Mouse (Mus musculus) hindbrain, embryonic 14.5 days (tissue): ENCODE measurements around the gene Zfand3. TPM values are rescaled to one million over a fixed set of nuclear protein-coding genes. Genes with fewer than 3 reads are reported as not detected.

Experiments used
- ATAC-seq: fragments of 200-750 bp; cut with Nextera tagmentation; 2 replicates; pipeline ENCODE4 v1.8.0; 2017; ENCODE audit warnings: moderate number of reproducible peaks, mild to moderate bottlenecking, moderate TSS enrichment, moderate library complexity; ENCODE audit not compliant: low FRiP score
- DNase-seq: peaks from one replicate; pipeline ENCODE4 v3.0.0-alpha.2; 2015; ENCODE audit warnings: low spot score
- H3K27ac ChIP-seq: fragments of 300-500 bp; sonication (generic); 2 replicates; pipeline ENCODE4 v1.5.1; 2014; ENCODE audit warnings: mild to moderate bottlenecking, moderate library complexity
- H3K27me3 ChIP-seq: fragments of 300-500 bp; sonication (generic); 2 replicates; pipeline ENCODE4 v1.6.1; 2014; ENCODE audit warnings: mild to moderate bottlenecking, low read length, mixed read lengths; ENCODE audit not compliant: control insufficient read depth, insufficient read depth
- H3K36me3 ChIP-seq: fragments of 300-500 bp; sonication (generic); replicated peaks from 2 replicates; pipeline ENCODE4 v1.6.1; 2014; ENCODE audit not compliant: control insufficient read depth, insufficient read depth
- H3K4me1 ChIP-seq: fragments of 300-500 bp; sonication (generic); replicated peaks from 2 replicates; pipeline ENCODE4 v1.6.1; 2014; ENCODE audit warnings: antibody characterized with exemption, low read length, mixed read lengths; ENCODE audit not compliant: control insufficient read depth, insufficient read depth
- H3K4me2 ChIP-seq: fragments of 300-500 bp; sonication (generic); replicated peaks from 2 replicates; pipeline ENCODE4 v1.6.1; 2014; ENCODE audit warnings: mild to moderate bottlenecking, moderate library complexity
- H3K4me3 ChIP-seq: fragments of 300-500 bp; sonication (generic); replicated peaks from 2 replicates; pipeline ENCODE4 v1.5.1; 2014; ENCODE audit warnings: mild to moderate bottlenecking, low read length
- H3K9ac ChIP-seq: fragments of 300-500 bp; sonication (generic); 2 replicates; pipeline ENCODE4 v1.6.1; 2014
- H3K9me3 ChIP-seq: fragments of 300-500 bp; sonication (generic); 2 replicates; pipeline ENCODE4 v1.6.1; 2016; ENCODE audit warnings: low read length; ENCODE audit not compliant: control insufficient read depth
- WGBS: fragments of 180-500 bp; shearing (Covaris S2); extraction: QIAGEN DNeasy Blood & Tissue Kit; methylation state at CpG from one replicate; pipeline ENCODE4 v1.1.7; 2014; 5-methylcytosine and 5-hydroxymethylcytosine counted together
- polyA plus RNA-seq: library from polyadenylated mRNA; unstranded; fragments of >200 nt; fragmentation: Nextera tagmentation; extraction: Ambion mirVana; gene quantifications from 2 replicates; pipeline ENCODE4 v1.2.1, GENCODE M21; 2014

Zfand3 gene
- polyA plus RNA-seq, 1 experiment from 2014 or later: 43.2 TPM

DNA sequence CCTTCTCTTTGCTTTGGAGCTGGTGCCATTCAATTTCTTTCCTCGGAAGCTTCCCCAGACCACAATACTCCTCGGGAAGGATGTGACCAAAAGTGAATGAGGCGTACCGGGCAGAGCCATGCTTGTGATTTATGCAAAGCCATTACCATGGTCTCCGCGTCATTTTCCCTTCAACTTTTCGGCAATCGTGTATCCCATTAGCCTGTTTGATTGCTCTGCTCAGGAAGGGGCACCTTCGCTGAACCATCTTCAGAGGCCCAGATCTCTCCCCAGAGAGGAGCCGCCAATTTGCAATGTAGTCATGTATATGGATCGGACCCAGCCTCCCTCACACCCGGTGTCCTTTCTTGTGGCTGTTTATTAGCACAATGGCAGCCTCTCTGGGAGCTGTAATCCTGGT, 218.3 kb downstream of the Zfand3 start:
- peaks cover 17% of the 10 kb centered on the region for H3K36me3 ChIP-seq
- no peak for ATAC-seq

DNA sequence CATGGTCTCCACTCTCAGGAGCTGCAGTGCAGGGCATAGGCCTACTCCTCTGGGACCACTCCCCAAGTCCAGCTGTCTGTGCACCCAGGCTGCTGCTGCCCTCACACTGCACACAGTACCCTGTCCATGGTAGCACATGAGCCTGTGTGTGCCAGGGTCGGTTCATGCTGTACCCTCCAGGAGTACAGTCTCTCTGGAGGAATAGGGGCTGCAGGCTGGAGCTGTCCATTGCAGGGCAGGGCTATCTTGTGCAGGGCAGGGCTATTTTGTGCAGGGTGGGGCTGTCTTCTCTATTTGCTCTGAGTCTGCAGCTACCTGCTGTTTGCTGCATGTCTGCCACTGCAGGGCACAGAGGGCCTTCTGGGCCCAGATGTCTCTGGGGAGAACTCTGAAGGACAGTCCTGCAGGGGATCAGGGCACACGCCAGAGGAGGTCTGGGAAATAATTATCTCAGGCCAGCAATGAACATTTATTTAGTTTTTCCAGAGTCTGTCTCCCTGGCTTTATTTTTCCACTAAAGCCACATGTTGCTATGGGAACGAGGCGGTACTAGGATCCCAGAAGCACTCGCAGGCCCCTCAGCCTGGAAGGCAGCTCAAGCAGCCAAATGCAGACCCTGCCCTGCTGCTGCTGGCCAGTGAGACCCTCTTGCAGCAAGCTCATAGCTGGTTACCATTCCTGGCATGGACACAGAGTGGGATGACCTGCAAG, 220.7 kb downstream of the Zfand3 start:
- no peak overlapping the region for H3K27ac ChIP-seq
- WGBS: 23% methylated on average over 5 of the region's 5 CpGs
- ATAC-seq: 0 out of 2 replicates have a peak, but pooled peaks have one; percentile 22

More for the DNA sequence above, 218.3 kb downstream of the Zfand3 start:
- Histone ChIP-seq H3K4me2 (no peak overlapping the region), H3K4me3 (no peak overlapping the region), H3K9ac (no peak overlapping the region), H3K27me3 (no peaks in the 10 kb centered on the region), H3K9me3 (no peaks in the 10 kb centered on the region), H3K4me1 (peaks cover 26% of the 10 kb centered on the region), H3K27ac (no peak overlapping the region)
- 55% methylated on average over 12 of the region's 12 CpGs for WGBS
- no peak for DNase-seq

DNA sequence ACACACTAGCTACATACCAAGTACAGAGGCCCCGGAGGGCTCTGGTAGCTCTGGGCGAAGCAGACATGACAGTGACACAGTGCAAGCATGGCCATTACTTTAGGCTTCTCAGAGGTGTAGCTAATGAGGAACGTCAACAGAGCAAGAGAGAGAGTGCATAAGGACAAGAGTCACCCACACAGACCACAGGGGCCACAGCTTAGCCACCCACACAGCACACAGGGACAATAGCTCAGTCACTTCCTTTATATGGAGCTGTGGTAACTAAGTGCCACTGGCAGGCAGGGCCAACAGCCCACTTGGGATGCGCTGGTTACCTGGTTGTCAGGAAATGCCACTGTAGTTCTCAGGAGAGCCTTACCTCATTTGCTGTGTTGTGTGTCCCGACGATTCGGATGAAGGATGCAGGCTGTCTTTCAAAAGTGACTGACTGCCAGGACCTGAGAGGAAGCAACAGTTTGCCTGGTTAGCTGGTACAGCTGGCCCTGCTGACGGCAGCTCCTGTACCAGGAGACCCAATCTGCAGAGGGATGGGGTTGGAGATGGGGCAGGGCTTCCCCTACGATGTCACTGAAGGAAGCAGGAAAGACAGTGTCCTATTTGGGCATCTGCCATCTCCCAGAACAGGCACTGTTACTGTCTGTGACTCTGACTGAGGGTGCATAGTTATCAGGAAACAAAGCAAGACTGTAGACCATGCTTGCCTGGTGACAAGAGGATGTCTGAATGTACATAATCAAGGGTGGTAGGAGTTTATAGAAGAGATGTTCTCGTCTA, 224.1 kb downstream of the Zfand3 start:
- H3K27ac ChIP-seq: no peak overlapping the region
- peaks cover 39% of the 10 kb centered on the region for H3K4me1 ChIP-seq
- H3K4me3 ChIP-seq: no peak overlapping the region
- WGBS: 79% methylated on average over 10 of the region's 10 CpGs
- H3K9me3 ChIP-seq: no peaks in the 10 kb centered on the region
- no peaks in the 10 kb centered on the region for H3K36me3 ChIP-seq
- no peaks in the 10 kb centered on the region for H3K27me3 ChIP-seq
- DNase-seq (no peak), ATAC-seq (no peak)
- no peak overlapping the region for H3K4me2 ChIP-seq
- H3K9ac ChIP-seq: no peak overlapping the region

More for the DNA sequence above, 220.7 kb downstream of the Zfand3 start:
- no peaks in the 10 kb centered on the region for H3K36me3 ChIP-seq
- no peak for DNase-seq
- H3K4me3 ChIP-seq: no peak overlapping the region
- peaks cover 42% of the 10 kb centered on the region for H3K4me1 ChIP-seq
- no peaks in the 10 kb centered on the region for H3K27me3 ChIP-seq
- no peaks in the 10 kb centered on the region for H3K9me3 ChIP-seq
- H3K9ac ChIP-seq: 0 out of 2 replicates have a peak overlapping the region, but pooled peaks have one; percentile 22
- no peak overlapping the region for H3K4me2 ChIP-seq

DNA sequence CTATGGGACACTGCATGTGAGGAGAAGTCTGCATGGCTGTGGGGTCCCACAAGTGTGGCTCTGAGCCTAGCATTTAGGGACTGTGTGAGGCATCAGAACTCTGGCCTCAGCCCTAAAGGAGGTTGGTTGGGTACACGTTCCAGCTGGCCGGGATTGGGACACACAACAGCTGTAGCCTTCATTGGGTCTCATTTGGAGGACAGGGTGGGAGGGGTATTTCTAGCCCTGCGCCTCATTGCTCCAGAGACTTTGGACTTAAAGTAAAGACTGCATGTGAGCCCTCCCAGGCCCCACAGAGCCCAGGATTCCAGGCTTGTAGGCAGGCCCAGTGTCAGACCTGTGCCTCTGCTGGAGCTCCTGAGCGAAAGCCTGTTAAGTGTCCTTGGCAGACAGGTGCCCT, 225.9 kb downstream of the Zfand3 start:
- Histone ChIP-seq H3K27ac (peak overlapping the region; percentile 54; the same call in 1 of the 2 replicates), H3K9ac (no peak overlapping the region)
- 79% methylated on average over 4 of the region's 4 CpGs for WGBS

DNA sequence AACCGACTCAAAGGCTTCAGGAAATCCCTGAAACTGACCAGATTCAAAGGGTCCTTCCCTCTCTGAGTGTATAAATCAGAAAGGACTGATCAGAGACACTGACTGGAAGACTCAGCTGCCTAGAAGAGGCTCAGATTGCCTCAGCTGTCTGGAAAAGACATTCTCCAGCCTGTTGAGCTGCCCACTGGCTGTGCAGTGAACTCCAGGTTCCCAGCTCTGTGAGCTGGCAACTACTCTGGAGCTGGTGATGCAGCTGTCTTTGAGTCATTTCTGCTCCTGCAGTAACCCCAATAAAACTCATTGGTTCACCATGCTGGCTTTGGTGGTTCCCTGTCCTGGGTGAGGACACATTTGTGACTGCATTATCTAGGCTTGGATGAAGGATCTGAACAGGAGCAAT, 226.9 kb downstream of the Zfand3 start:
- WGBS: 93% methylated on average over 1 of the region's 1 CpGs
- Histone ChIP-seq H3K9me3 (no peaks in the 10 kb centered on the region), H3K4me1 (peaks cover 47% of the 10 kb centered on the region), H3K9ac (no peak overlapping the region), H3K27ac (no peak overlapping the region), H3K4me3 (no peak overlapping the region), H3K4me2 (no peak overlapping the region), H3K27me3 (no peaks in the 10 kb centered on the region), H3K36me3 (no peaks in the 10 kb centered on the region)
- no peak for DNase-seq
- no peak for ATAC-seq

More for the DNA sequence above, 225.9 kb downstream of the Zfand3 start:
- Histone ChIP-seq H3K9me3 (no peaks in the 10 kb centered on the region), H3K4me2 (no peak overlapping the region), H3K4me1 (peaks cover 42% of the 10 kb centered on the region), H3K36me3 (no peaks in the 10 kb centered on the region), H3K27me3 (no peaks in the 10 kb centered on the region), H3K4me3 (no peak overlapping the region)
- no peak for DNase-seq
- ATAC-seq: no peak

DNA sequence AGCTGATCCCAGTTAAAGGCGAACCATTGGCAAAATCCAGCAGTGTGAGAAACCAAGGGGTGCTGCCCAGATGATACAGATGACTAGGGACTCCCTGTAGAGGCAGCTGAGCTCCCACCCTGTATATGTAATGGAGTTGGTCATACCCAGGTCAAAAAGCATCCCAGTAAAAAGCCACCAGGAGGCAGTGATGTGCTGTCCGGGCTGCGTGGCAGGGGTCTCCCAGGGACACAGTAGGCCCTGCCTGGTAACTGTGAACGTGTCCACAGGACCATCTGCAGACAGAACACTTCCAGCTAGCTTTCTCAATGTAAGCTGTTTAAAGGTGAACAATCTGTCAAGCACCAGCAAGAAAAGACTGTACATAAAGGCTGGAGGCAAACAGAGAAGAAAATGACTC, 228.2 kb downstream of the Zfand3 start:
- no peak overlapping the region for H3K9ac ChIP-seq
- H3K27me3 ChIP-seq: no peaks in the 10 kb centered on the region
- WGBS: 25% methylated on average over 4 of the region's 4 CpGs
- ATAC-seq (no peak), DNase-seq (no peak)
- H3K36me3 ChIP-seq: no peaks in the 10 kb centered on the region
- no peaks in the 10 kb centered on the region for H3K9me3 ChIP-seq
- peaks cover 52% of the 10 kb centered on the region for H3K4me1 ChIP-seq
- H3K4me3 ChIP-seq: no peak overlapping the region
- H3K27ac ChIP-seq: no peak overlapping the region; the same call in 1 of the 2 replicates
- no peak overlapping the region for H3K4me2 ChIP-seq

DNA sequence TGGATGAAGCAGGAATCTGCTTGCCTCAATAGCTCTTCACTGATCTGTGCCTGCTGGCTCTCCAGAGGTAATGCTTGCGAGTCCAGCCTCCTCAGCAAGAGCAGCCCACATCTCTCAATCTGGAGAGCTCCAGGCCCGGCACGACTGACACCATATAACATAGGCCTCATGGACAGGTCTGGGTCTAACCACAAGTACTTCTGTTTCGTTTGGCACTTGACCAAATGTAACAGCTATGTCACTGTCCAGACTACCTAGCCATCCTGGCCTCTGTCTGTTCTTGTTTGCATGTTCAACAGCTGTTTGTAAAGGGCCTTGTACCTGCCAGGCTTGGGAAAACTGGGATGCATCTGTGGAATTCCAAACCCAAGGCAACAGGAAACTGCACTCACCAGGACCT, 230.8 kb downstream of the Zfand3 start:
- H3K36me3 ChIP-seq: no peaks in the 10 kb centered on the region
- H3K27ac ChIP-seq: no peak overlapping the region
- no peak for DNase-seq
- H3K9ac ChIP-seq: no peak overlapping the region
- H3K4me1 ChIP-seq: peaks cover 35% of the 10 kb centered on the region
- H3K27me3 ChIP-seq: no peaks in the 10 kb centered on the region
- H3K4me3 ChIP-seq: no peak overlapping the region
- no peaks in the 10 kb centered on the region for H3K9me3 ChIP-seq
- H3K4me2 ChIP-seq: no peak overlapping the region
- ATAC-seq: no peak
- 73% methylated on average over 4 of the region's 4 CpGs for WGBS

DNA sequence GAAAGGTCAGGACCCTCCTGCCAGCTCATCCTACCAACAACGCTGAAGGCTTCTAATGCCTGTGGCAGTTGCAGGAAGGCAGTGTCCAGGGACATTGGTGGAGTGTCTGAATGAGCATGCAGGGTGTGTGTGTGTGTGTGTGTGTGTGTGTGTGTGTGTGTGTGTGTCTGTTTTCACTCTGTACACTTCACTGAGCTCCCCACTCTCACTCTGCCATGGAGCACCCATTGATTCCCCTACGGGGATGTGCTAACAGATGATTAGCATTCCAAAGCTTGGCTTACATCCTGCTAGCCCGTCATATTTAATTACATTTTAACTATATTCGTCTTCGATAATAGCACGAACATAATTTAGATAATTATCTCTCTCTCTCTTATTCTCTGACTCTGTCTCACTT, 232.1 kb downstream of the Zfand3 start:
- no peaks in the 10 kb centered on the region for H3K27me3 ChIP-seq
- peak; percentile 59; the same call in 1 of the 2 replicates for ATAC-seq
- no peaks in the 10 kb centered on the region for H3K36me3 ChIP-seq
- H3K4me3 ChIP-seq: no peak overlapping the region
- DNase-seq: no peak
- peaks cover 46% of the 10 kb centered on the region for H3K4me1 ChIP-seq
- no peaks in the 10 kb centered on the region for H3K9me3 ChIP-seq
- H3K27ac ChIP-seq: 0 out of 2 replicates have a peak overlapping the region, but pooled peaks have one; percentile 7
- 41% methylated on average over 6 of the region's 6 CpGs for WGBS
- no peak overlapping the region for H3K4me2 ChIP-seq
- H3K9ac ChIP-seq: no peak overlapping the region

DNA sequence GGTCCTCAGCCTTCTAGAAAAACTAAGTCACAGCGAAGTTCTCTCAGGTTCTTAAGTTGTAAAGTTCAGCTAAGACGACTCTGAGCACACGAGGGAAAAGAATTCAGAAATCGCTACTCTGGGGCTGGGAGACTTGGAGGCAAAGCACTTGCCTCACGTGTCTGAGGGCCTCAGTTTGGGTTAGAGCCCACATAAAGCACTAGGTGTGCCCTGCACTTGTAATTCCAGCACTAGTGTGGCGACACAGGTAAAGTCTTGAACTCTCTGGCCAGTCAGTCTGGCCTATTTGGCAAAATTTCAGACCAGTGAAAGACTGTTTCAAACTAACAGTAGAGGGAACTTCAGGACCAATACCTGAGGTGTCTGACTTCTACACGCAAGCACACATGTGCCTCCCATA, 233.1 kb downstream of the Zfand3 start:
- Histone ChIP-seq H3K9me3 (no peaks in the 10 kb centered on the region), H3K4me2 (no peak overlapping the region), H3K4me3 (no peak overlapping the region), H3K9ac (no peak overlapping the region), H3K4me1 (peaks cover 51% of the 10 kb centered on the region), H3K27me3 (no peaks in the 10 kb centered on the region), H3K27ac (no peak overlapping the region), H3K36me3 (no peaks in the 10 kb centered on the region)
- WGBS: 92% methylated on average over 7 of the region's 7 CpGs
- no peak for ATAC-seq
- no peak for DNase-seq
